Mouse (Mus musculus) midbrain, embryonic 16.5 days (tissue): ENCODE measurements around the gene Wdr20. TPM values are rescaled to one million over a fixed set of nuclear protein-coding genes. Genes with fewer than 3 reads are reported as not detected.

Experiments
- polyA plus RNA-seq: library from polyadenylated mRNA; unstranded; fragments of >200 nt; fragmentation: Nextera tagmentation; extraction: Ambion mirVana; gene quantifications from 2 replicates; pipeline ENCODE4 v1.2.1, GENCODE M21; 2015

The Wdr20 gene
- polyA plus RNA-seq, 1 experiment from 2014 or later: 23.4 TPM

Other genes with a start within 250 kb of the Wdr20 start
- 88.0 and 91.3 TPM in 2 replicates for gene Dync1h1, start 136.5 kb upstream of the Wdr20 start, polyA plus RNA-seq
- 0.45 TPM in 1 of 2 replicates, not detected in the other for gene 1700001K19Rik, start 55.3 kb upstream of the Wdr20 start, polyA plus RNA-seq
- gene Hsp90aa1, start 35.2 kb upstream of the Wdr20 start, polyA plus RNA-seq: 1,533 and 1,562 TPM in 2 replicates
- gene Mok, start 103.0 kb downstream of the Wdr20 start, polyA plus RNA-seq: 16.1 and 17.9 TPM in 2 replicates
- 3.6 and 4.7 TPM in 2 replicates for gene Zfp839, start 112.3 kb downstream of the Wdr20 start, polyA plus RNA-seq
- 84.2 and 90.0 TPM in 2 replicates for gene Cinp, start 151.2 kb downstream of the Wdr20 start, polyA plus RNA-seq
- gene Tecpr2, start 151.3 kb downstream of the Wdr20 start, polyA plus RNA-seq: 7.9 and 8.4 TPM in 2 replicates
- gene Ankrd9, start 241.1 kb downstream of the Wdr20 start, polyA plus RNA-seq: 7.0 and 7.1 TPM in 2 replicates